Mouse (Mus musculus) forelimb bud, embryonic 11.5 days (tissue): ENCODE results near the gene Mrpl44.

Source experiments
- DNase-seq: peaks from one replicate; pipeline ENCODE4 v3.0.0-alpha.2; 2012; ENCODE audit warnings: low read depth, low spot score

Gene Mrpl44

GRCm38 (mm10) chr1:79762282-79763250 lies 13.3 kb upstream of the Mrpl44 start:
- DNase-seq = no peak

GRCm38 (mm10) chr1:79764031-79764430 lies 11.8 kb upstream of the Mrpl44 start:
- no peak for DNase-seq

GRCm38 (mm10) chr1:79764483-79764882 lies 11.3 kb upstream of the Mrpl44 start:
- DNase-seq = no peak

- no peak for DNase-seq
These were observed 7.6 kb upstream of the Mrpl44 start for GRCm38 (mm10) chr1:79768231-79768630.

GRCm38 (mm10) chr1:79774164-79774780 lies 1.5 kb upstream of the Mrpl44 start:
- DNase-seq = no peak

- DNase-seq = no peak
These were observed 2.2 kb downstream of the Mrpl44 start for GRCm38 (mm10) chr1:79778011-79778410.

- no peak for DNase-seq
These were observed 6.6 kb downstream of the Mrpl44 start for GRCm38 (mm10) chr1:79782433-79782832.

GRCm38 (mm10) chr1:79786267-79786927 lies 10.6 kb downstream of the Mrpl44 start:
- DNase-seq = peak; percentile 14

- no peak for DNase-seq
These were observed 21.3 kb downstream of the Mrpl44 start for GRCm38 (mm10) chr1:79797084-79797483.

- DNase-seq = no peak
These were observed 27.1 kb downstream of the Mrpl44 start for GRCm38 (mm10) chr1:79802858-79803427.

- no peak for DNase-seq
These were observed 27.8 kb downstream of the Mrpl44 start for GRCm38 (mm10) chr1:79803614-79804013.

GRCm38 (mm10) chr1:79806865-79807264 lies 31.0 kb downstream of the Mrpl44 start:
- no peak for DNase-seq

GRCm38 (mm10) chr1:79809447-79809846 lies 33.6 kb downstream of the Mrpl44 start:
- no peak for DNase-seq

GRCm38 (mm10) chr1:79815446-79815845 lies 39.6 kb downstream of the Mrpl44 start:
- no peak for DNase-seq

- no peak for DNase-seq
These were observed 43.6 kb downstream of the Mrpl44 start for GRCm38 (mm10) chr1:79819296-79819879.

- DNase-seq = no peak
These were observed 47.1 kb downstream of the Mrpl44 start for GRCm38 (mm10) chr1:79822806-79823525.

GRCm38 (mm10) chr1:79823951-79824633 lies 48.3 kb downstream of the Mrpl44 start:
- peak; percentile 23 for DNase-seq
